ENCODE assay signal across 13 mouse cellular contexts in genomic region chr3:51771839-51772630, GRCm38 (mm10).
A peak's percentile ranks its signal among the peaks of the same experiment; 100 is the strongest.
DNase-seq lines count a peak whose midpoint lies in the region; ATAC-seq and TF ChIP-seq lines count a peak whose summit lies in the region.
"Had no signal": no experiment of that assay in that cellular context is flagged by ENCODE, and none has a peak within 500 bp of the region (broad histone marks: within the 10 kb centered on the region; RNA-seq: fewer than 3 reads in every experiment).

No protein-coding gene starts in this region.

- H3K9me3 ChIP-seq in kidney, postnatal 0 days (replicated peaks; ENCODE audit: low read length): no peaks in the 10 kb centered on the region
- H3K9me3 ChIP-seq in forebrain, embryonic 15.5 days: no peaks in the 10 kb centered on the region
- H3K9me3 ChIP-seq in midbrain, embryonic 16.5 days (replicated peaks; ENCODE audit: control insufficient read depth, low read length, poor library complexity, severe bottlenecking): no peaks in the 10 kb centered on the region
- H3K9me3 ChIP-seq: lung, embryonic 15.5 days; stomach, embryonic 15.5 days had no signal

- H3K27ac ChIP-seq in kidney, postnatal 0 days: no peak overlapping the region
- no peak overlapping the region for H3K27ac ChIP-seq in forebrain, embryonic 15.5 days (replicated peaks)
- H3K27ac ChIP-seq in midbrain, embryonic 16.5 days (ENCODE audit: low read length): peak overlapping the region; percentile 30; the same call in 1 of the 2 replicates
- H3K27ac ChIP-seq: heart, embryonic 13.5 days; lung, embryonic 15.5 days; stomach, embryonic 15.5 days had no signal

- no peaks in the 10 kb centered on the region for H3K36me3 ChIP-seq in kidney, postnatal 0 days (ENCODE audit: insufficient read depth, low read length)
- H3K36me3 ChIP-seq in forebrain, embryonic 15.5 days: no peaks in the 10 kb centered on the region
- no peaks in the 10 kb centered on the region for H3K36me3 ChIP-seq in midbrain, embryonic 16.5 days (ENCODE audit: control insufficient read depth, insufficient read depth, low read length)
- H3K36me3 ChIP-seq: heart, embryonic 13.5 days; lung, embryonic 15.5 days; stomach, embryonic 15.5 days had no signal

- H3K9ac ChIP-seq in kidney, postnatal 0 days (ENCODE audit: low read depth, low read length): no peak overlapping the region
- H3K9ac ChIP-seq in forebrain, embryonic 15.5 days (replicated peaks): no peak overlapping the region
- H3K9ac ChIP-seq in midbrain, embryonic 16.5 days (ENCODE audit: low read depth, low read length): no peak overlapping the region
- H3K9ac ChIP-seq: heart, embryonic 13.5 days; lung, embryonic 15.5 days; stomach, embryonic 15.5 days had no signal

- H3K4me3 ChIP-seq in kidney, postnatal 0 days (replicated peaks; ENCODE audit: low read depth, low read length): no peak overlapping the region
- H3K4me3 ChIP-seq in forebrain, embryonic 15.5 days: no peak overlapping the region
- H3K4me3 ChIP-seq in midbrain, embryonic 16.5 days (ENCODE audit: low read depth, low read length): no peak overlapping the region
- H3K4me3 ChIP-seq: erythroblast, embryonic 14.5 days; heart, embryonic 13.5 days; lung, embryonic 15.5 days; stomach, embryonic 15.5 days had no signal

- H3K4me1 ChIP-seq in kidney, postnatal 0 days (replicated peaks; ENCODE audit: insufficient read depth, low read length): no peaks in the 10 kb centered on the region
- peaks cover 4% of the 10 kb centered on the region for H3K4me1 ChIP-seq in forebrain, embryonic 15.5 days
- no peaks in the 10 kb centered on the region for H3K4me1 ChIP-seq in midbrain, embryonic 16.5 days (ENCODE audit: control insufficient read depth, insufficient read depth, low read length)
- H3K4me1 ChIP-seq: lung, embryonic 15.5 days; stomach, embryonic 15.5 days had no signal

- WGBS in kidney, postnatal 0 days: 57% methylated on average over 9 of the region's 9 CpGs
- 39% methylated on average over 9 of the region's 9 CpGs for WGBS in forebrain, embryonic 15.5 days
- WGBS in midbrain, embryonic 16.5 days: 61% methylated on average over 9 of the region's 9 CpGs

- TF ChIP-seq CTCF in kidney, postnatal 0 days (IDR thresholded peaks at IDR 0.05; ENCODE audit: low read depth): no peak

- no peak overlapping the region for H3K4me2 ChIP-seq in kidney, postnatal 0 days (ENCODE audit: low read length)
- H3K4me2 ChIP-seq in forebrain, embryonic 15.5 days (replicated peaks): no peak overlapping the region
- H3K4me2 ChIP-seq in midbrain, embryonic 16.5 days (ENCODE audit: low read length): no peak overlapping the region
- H3K4me2 ChIP-seq: heart, embryonic 13.5 days; lung, embryonic 15.5 days; stomach, embryonic 15.5 days had no signal

- ATAC-seq in kidney, postnatal 0 days (replicated peaks; ENCODE audit: low FRiP score, low read depth): no peak
- peak; percentile 60; the same call in 1 of the 2 replicates for ATAC-seq in forebrain, embryonic 15.5 days (replicated peaks)
- ATAC-seq in midbrain, embryonic 16.5 days: 0 out of 2 replicates have a peak, but pooled peaks have one; percentile 37
- no peak for ATAC-seq in frontal cortex, adult (ENCODE audit: low TSS enrichment)

- no peaks in the 10 kb centered on the region for H3K27me3 ChIP-seq in kidney, postnatal 0 days (ENCODE audit: insufficient read depth, low read length)
- no peaks in the 10 kb centered on the region for H3K27me3 ChIP-seq in forebrain, embryonic 15.5 days
- no peaks in the 10 kb centered on the region for H3K27me3 ChIP-seq in midbrain, embryonic 16.5 days (ENCODE audit: control insufficient read depth, insufficient read depth, low read depth, low read length)
- H3K27me3 ChIP-seq: heart, embryonic 13.5 days; lung, embryonic 15.5 days; stomach, embryonic 15.5 days had no signal

- peak; percentile 50 for DNase-seq in kidney, postnatal 0 days (ENCODE audit: low spot score)
- no peak for DNase-seq in kidney, adult 11 months
- DNase-seq in brain, adult 2 months (ENCODE audit: low read depth, low spot score): peak; percentile 68
- DNase-seq in right cerebral cortex, postnatal 4 days: no peak
- DNase-seq: adrenal gland, adult 2 months; cerebellum, adult 11-12 months had no signal

Comparison
In these comparisons a context has a peak if more than half of its experiments do, and no peak if none do; other contexts are left out.
1. DNase-seq: peak in kidney, postnatal 0 days (single experiment) and brain, adult 2 months (single experiment); none in kidney, adult 11 months (single experiment) and right cerebral cortex, postnatal 4 days (single experiment).
2. ATAC-seq: peak in forebrain, embryonic 15.5 days (single experiment) and midbrain, embryonic 16.5 days (single experiment); none in kidney, postnatal 0 days (single experiment) and frontal cortex, adult (single experiment).